Mouse (Mus musculus) cortical plate, adult 2 months (tissue): Measurements from ENCODE around the gene Tmem59.

Experiments
- CTCF ChIP-seq: fragments of 200-500 bp; IDR thresholded peaks from 2 replicates; pipeline ENCODE4 v1.5.1; 2011; ENCODE audit warnings: mild to moderate bottlenecking, control low read depth, low read length; ENCODE audit not compliant: insufficient read depth; ENCODE audit errors: extremely low read depth
- POLR2A ChIP-seq: fragments of 200-500 bp; IDR thresholded peaks from 2 replicates; pipeline ENCODE4 v1.6.1; 2011; ENCODE audit warnings: mild to moderate bottlenecking, low read length, control low read depth; ENCODE audit not compliant: insufficient read depth; ENCODE audit errors: extremely low read depth

DNA sequence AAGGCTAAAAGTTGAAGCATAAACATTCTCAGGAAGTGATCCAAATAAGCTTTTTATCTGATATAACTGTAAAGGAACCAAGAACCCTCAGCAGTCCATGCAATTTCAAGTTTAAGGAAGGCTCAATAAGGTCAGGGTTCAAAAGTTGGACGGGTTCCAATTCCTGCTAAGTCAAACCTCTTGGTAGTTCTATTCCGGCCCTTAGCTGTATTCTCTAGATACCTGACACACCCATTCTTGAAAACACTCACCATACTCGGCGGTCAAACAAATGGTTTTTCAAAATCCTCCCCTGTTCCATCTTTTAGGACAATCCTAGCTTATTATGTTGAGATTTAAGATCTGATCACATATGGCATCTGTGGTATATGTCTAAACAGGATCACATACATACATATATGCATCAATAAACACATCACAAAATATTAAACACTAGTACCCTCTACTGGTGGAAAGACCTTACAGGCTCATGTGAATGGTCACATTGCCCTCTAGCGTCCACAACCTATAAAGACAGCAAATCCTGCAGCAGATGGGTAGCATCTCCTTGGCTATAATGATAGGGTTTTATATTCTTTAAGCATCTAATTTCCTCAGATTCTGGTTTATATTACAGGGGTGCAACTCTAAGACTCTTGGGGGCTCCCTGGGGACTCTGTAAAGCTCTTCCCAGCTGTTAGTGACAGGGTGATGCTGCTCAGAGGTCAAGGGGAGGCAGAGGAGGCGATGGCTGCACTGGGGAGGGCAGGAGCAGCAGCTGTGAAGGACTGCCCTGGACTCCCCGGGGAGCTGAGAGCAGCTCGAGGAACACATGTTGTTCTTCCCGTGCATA is 14.2 kb upstream of the Tmem59 start:
- TF ChIP-seq CTCF (peak; percentile 99), POLR2A (no peak)
